Mouse (Mus musculus) MN1 (cell line): ENCODE data around the gene Muc3.
"Not testable (repeated sequence)": the region's sequence is repeated elsewhere in the genome, so short reads cannot be mapped to it uniquely, and the experiment has no call there.

Source experiments
- DNase-seq: peaks from one replicate; pipeline ENCODE4 v3.0.0-alpha.2; 2016; ENCODE audit warnings: low spot score

Muc3 gene

GRCm38 (mm10) chr5:137122686-137123193 lies 26.4 kb downstream of the Muc3 start:
- peak; percentile 96 for DNase-seq

GRCm38 (mm10) chr5:137121280-137121679 lies 27.8 kb downstream of the Muc3 start:
- no peak for DNase-seq

GRCm38 (mm10) chr5:137118878-137119277 lies 30.2 kb downstream of the Muc3 start:
- no peak for DNase-seq

GRCm38 (mm10) chr5:137117994-137118393 lies 31.1 kb downstream of the Muc3 start:
- not testable (repeated sequence) for DNase-seq

GRCm38 (mm10) chr5:137116987-137117386 lies 32.1 kb downstream of the Muc3 start:
- no peak for DNase-seq

GRCm38 (mm10) chr5:137115866-137116847 lies 33.0 kb downstream of the Muc3 start, which contains the start of gene Trim56:
Gene Trim56 (minus strand): TSS chr5:137116209.
- DNase-seq = peak; percentile 82

GRCm38 (mm10) chr5:137114891-137115561 lies 34.1 kb downstream of the Muc3 start:
- DNase-seq = no peak

GRCm38 (mm10) chr5:137111542-137112408 lies 37.3 kb downstream of the Muc3 start:
- no peak for DNase-seq

GRCm38 (mm10) chr5:137110863-137111262 lies 38.3 kb downstream of the Muc3 start:
- DNase-seq = no peak

GRCm38 (mm10) chr5:137109941-137110593 lies 39.1 kb downstream of the Muc3 start:
- no peak for DNase-seq

GRCm38 (mm10) chr5:137108111-137108510 lies 41.0 kb downstream of the Muc3 start:
- DNase-seq = no peak

GRCm38 (mm10) chr5:137107670-137108069 lies 41.5 kb downstream of the Muc3 start:
- no peak for DNase-seq

- peak; percentile 95 for DNase-seq
Observed at GRCm38 (mm10) chr5:137107024-137107423, 42.1 kb downstream of the Muc3 start.

GRCm38 (mm10) chr5:137106434-137106833 lies 42.7 kb downstream of the Muc3 start:
- no peak for DNase-seq

- peak; percentile 43 for DNase-seq
Observed at GRCm38 (mm10) chr5:137103969-137104368, 45.2 kb downstream of the Muc3 start.

- DNase-seq = peak; percentile 87
Observed at GRCm38 (mm10) chr5:137102575-137103522, 46.3 kb downstream of the Muc3 start.

GRCm38 (mm10) chr5:137102078-137102477 lies 47.0 kb downstream of the Muc3 start:
- no peak for DNase-seq

GRCm38 (mm10) chr5:137100660-137101059 lies 48.5 kb downstream of the Muc3 start:
- DNase-seq = no peak

- DNase-seq = no peak
Observed at GRCm38 (mm10) chr5:137098418-137098817, 50.7 kb downstream of the Muc3 start.

- no peak for DNase-seq
Observed at GRCm38 (mm10) chr5:137096037-137096436, 53.1 kb downstream of the Muc3 start.
